Comparison of ENCODE assay signal across 34 mouse cellular contexts in genomic region chr3:142913295-142913694, GRCm38 (mm10).
"Had no signal": no experiment of that assay in that cellular context is flagged by ENCODE, and none has a peak within 500 bp of the region (broad histone marks: within the 10 kb centered on the region; RNA-seq: fewer than 3 reads in every experiment).

No protein-coding gene starts in this region.

- H3K4me1 ChIP-seq: heart, embryonic 15.5 days; hindbrain, embryonic 10.5 days; hindbrain, embryonic 12.5 days; hindbrain, embryonic 13.5 days; hindbrain, embryonic 15.5 days had no signal

- DNase-seq: heart, postnatal 10 days; heart, postnatal 14 days; heart, postnatal 36 days; heart, postnatal 4 days; kidney, adult 11 months; kidney, adult 18-20 months; kidney, adult 2 months; kidney, adult 8-10 months; kidney, adult 9 months; kidney, postnatal 10 days; kidney, postnatal 14 days; kidney, postnatal 25 days; kidney, postnatal 36 days; kidney, postnatal 4 days; layer of hippocampus, adult 9-11 months; layer of hippocampus, postnatal 36 days had no signal

- H3K9ac ChIP-seq: heart, embryonic 12.5 days; heart, embryonic 13.5 days; heart, embryonic 15.5 days; hindbrain, embryonic 12.5 days; hindbrain, embryonic 13.5 days; hindbrain, embryonic 14.5 days; hindbrain, embryonic 15.5 days; intestine, embryonic 15.5 days; kidney, embryonic 15.5 days had no signal

- H3K36me3 ChIP-seq: heart, embryonic 10.5 days; heart, embryonic 12.5 days; heart, embryonic 13.5 days; heart, embryonic 15.5 days; hindbrain, embryonic 10.5 days; hindbrain, embryonic 12.5 days; hindbrain, embryonic 13.5 days; hindbrain, embryonic 15.5 days; intestine, embryonic 15.5 days; kidney, embryonic 15.5 days had no signal

- H3K4me3 ChIP-seq: heart, embryonic 10.5 days; heart, embryonic 12.5 days; heart, embryonic 13.5 days; heart, embryonic 15.5 days; hindbrain, embryonic 10.5 days; hindbrain, embryonic 12.5 days; hindbrain, embryonic 13.5 days; hindbrain, embryonic 15.5 days; intestine, embryonic 15.5 days; kidney, embryonic 15.5 days; layer of hippocampus, adult 2 months had no signal

- H3K9me3 ChIP-seq: heart, embryonic 10.5 days; heart, embryonic 12.5 days; heart, embryonic 13.5 days; heart, embryonic 15.5 days; hindbrain, embryonic 10.5 days; hindbrain, embryonic 12.5 days; hindbrain, embryonic 13.5 days; hindbrain, embryonic 15.5 days; intestine, embryonic 15.5 days; kidney, embryonic 15.5 days had no signal

- ATAC-seq: hindbrain, embryonic 16.5 days; hindbrain, postnatal 0 days; inflammation-experienced regulatory T-cells, adult 6 months; intestine, embryonic 15.5 days; intestine, embryonic 16.5 days; intestine, postnatal 0 days had no signal

- H3K27ac ChIP-seq: heart, embryonic 10.5 days; heart, embryonic 13.5 days; heart, embryonic 15.5 days; hindbrain, embryonic 10.5 days; hindbrain, embryonic 12.5 days; hindbrain, embryonic 13.5 days; hindbrain, embryonic 14.5 days; hindbrain, embryonic 15.5 days; hindbrain, postnatal 0 days; intestine, embryonic 15.5 days; kidney, embryonic 15.5 days; kidney, postnatal 0 days; layer of hippocampus, adult 2 months had no signal

- H3K27me3 ChIP-seq: heart, embryonic 12.5 days; heart, embryonic 13.5 days; heart, embryonic 15.5 days; hindbrain, embryonic 12.5 days; hindbrain, embryonic 13.5 days; hindbrain, embryonic 15.5 days; intestine, embryonic 15.5 days; kidney, embryonic 15.5 days had no signal
